9 mouse cellular contexts compared by ENCODE assay signal in genomic region chr2:152089078-152089477, GRCm38 (mm10). TPM values are rescaled to one million over a fixed set of nuclear protein-coding genes. Genes with fewer than 3 reads are reported as not detected.
DNase-seq lines count a peak whose midpoint lies in the region; ATAC-seq and TF ChIP-seq lines count a peak whose summit lies in the region.
"Had no signal": no experiment of that assay in that cellular context is flagged by ENCODE, and none has a peak within 500 bp of the region (broad histone marks: within the 10 kb centered on the region; RNA-seq: fewer than 3 reads in every experiment).

No protein-coding gene starts in this region.

- no peak overlapping the region for H3K27ac ChIP-seq in spleen, adult 2 months (ENCODE audit: insufficient read depth, low read length)
- no peak overlapping the region for H3K27ac ChIP-seq in liver, postnatal 0 days (ENCODE audit: low read depth)

- peaks cover 4% of the 10 kb centered on the region; the same call in 1 of the 2 replicates for H3K4me1 ChIP-seq in spleen, adult 2 months (ENCODE audit: control insufficient read depth, insufficient read depth, insufficient read length)
- peaks cover 7% of the 10 kb centered on the region for H3K4me1 ChIP-seq in liver, postnatal 0 days (ENCODE audit: insufficient read depth)

- intact Hi-C loops in gastrocnemius, postnatal 14 days (cut with DNase I; ENCODE audit: low total_unique reads) = loop anchor here (5.0 kb wide), 1 partner anchor 62 kb away; no protein-coding TSS in a partner anchor

- H3K9ac ChIP-seq in liver, postnatal 0 days (replicated peaks) = no peak overlapping the region

- no peak overlapping the region for H3K4me3 ChIP-seq in spleen, adult 2 months (ENCODE audit: extremely low read depth, insufficient read depth, insufficient read length)
- no peak overlapping the region for H3K4me3 ChIP-seq in liver, postnatal 0 days (ENCODE audit: low read depth, low read length)

- no peak for ATAC-seq in liver, postnatal 0 days

- H3K9me3 ChIP-seq in liver, postnatal 0 days (ENCODE audit: low read length) = no peaks in the 10 kb centered on the region

- no peak overlapping the region for H3K4me2 ChIP-seq in liver, postnatal 0 days (ENCODE audit: low read depth, low read length)

- TF ChIP-seq CTCF in spleen, adult 2 months (IDR thresholded peaks at IDR 0.05; ENCODE audit: extremely low read depth, insufficient read depth, insufficient read length, insufficient replicate concordance) = peak; percentile 43; the same call in 1 of the 2 replicates
- TF ChIP-seq CTCF in liver, postnatal 0 days (IDR thresholded peaks at IDR 0.05; ENCODE audit: low read depth) = peak; percentile 81

- TF ChIP-seq EP300 in liver, postnatal 0 days (IDR thresholded peaks at IDR 0.05; ENCODE audit: low read depth) = no peak

- no peaks in the 10 kb centered on the region for H3K36me3 ChIP-seq in spleen, adult 2 months (ENCODE audit: control insufficient read depth, insufficient read depth, low read length)
- no peaks in the 10 kb centered on the region for H3K36me3 ChIP-seq in liver, postnatal 0 days (replicated peaks; ENCODE audit: insufficient read depth, low read length)
- no peaks in the 10 kb centered on the region for H3K36me3 ChIP-seq in splenic B cell, adult 2 months (ENCODE audit: control insufficient read depth, insufficient read depth, low read length, poor library complexity, severe bottlenecking)

- peak; percentile 31 to 77 for DNase-seq in heart, adult 18-20 months
- DNase-seq in heart, adult 11 months = no peak
- no peak for DNase-seq in spleen, adult 2 months (ENCODE audit: low read depth in 1 of 2, low spot score in 2 of 2)
- no peak for DNase-seq in spleen, postnatal 4 days (ENCODE audit: low spot score in 2 of 2)
- DNase-seq in cerebellum, adult 18-20 months = peak; percentile 72 to 82
- DNase-seq in gastrocnemius, postnatal 14 days = peak; percentile 47
- DNase-seq in liver, postnatal 0 days = peak; percentile 59
- peak; percentile 44 for DNase-seq in splenic B cell, adult 2 months (ENCODE audit: low read depth, low spot score)

- H3K27me3 ChIP-seq in spleen, adult 2 months (ENCODE audit: control insufficient read depth, insufficient read depth, low read length) = peaks cover 9% of the 10 kb centered on the region; the same call in 1 of the 2 replicates
- peaks cover 39% of the 10 kb centered on the region for H3K27me3 ChIP-seq in liver, postnatal 0 days (ENCODE audit: insufficient read depth, low read length)
- H3K27me3 ChIP-seq in splenic B cell, adult 2 months (ENCODE audit: control insufficient read depth, insufficient read depth, low read length, poor library complexity, severe bottlenecking) = no peaks in the 10 kb centered on the region; the same call in 1 of the 2 replicates

- 7% methylated on average over 4 of the region's 4 CpGs for WGBS in spleen, adult 2 months
- WGBS in liver, postnatal 0 days (ENCODE audit: insufficient replicate concordance) = 5% methylated on average over 4 of the region's 4 CpGs

- TF ChIP-seq POLR2A in spleen, adult 2 months (IDR thresholded peaks at IDR 0.05; ENCODE audit: low read depth, low read length) = no peak

RNA-seq across cellular contexts. Expression of gene Scrt2, which starts 7.7 kb away (rescaled TPM):
- total RNA-seq in heart, adult 18-20 months (2021) = not detected
- not detected in 2 replicates for polyA plus RNA-seq in spleen, adult 2 months (2012; rRNA removed)
- under 1 TPM in 1 of 2 experiments, not detected in 1; 0.10 TPM for total RNA-seq in gastrocnemius, postnatal 14 days (2021)
- not detected in 2 replicates for polyA plus RNA-seq in liver, postnatal 0 days (2015; fragmentation: Nextera tagmentation; extraction: Ambion mirVana)
- polyA plus RNA-seq: heart, embryonic 16.5 days had no signal

RNA-seq across cellular contexts. Expression of gene Srxn1, which starts 16.2 kb away (rescaled TPM):
- 10 to 100 TPM; 18.8 to 20.3 TPM for total RNA-seq in heart, adult 18-20 months (2021)
- 13.3 and 15.2 TPM in 2 replicates for polyA plus RNA-seq in spleen, adult 2 months (2012; rRNA removed)
- 10 to 100 TPM in 1 of 2 experiments, 1 to 10 TPM in 1; 9.2 to 12.0 TPM for total RNA-seq in gastrocnemius, postnatal 14 days (2021)
- polyA plus RNA-seq in liver, postnatal 0 days (2015; fragmentation: Nextera tagmentation; extraction: Ambion mirVana) = 8.2 and 8.7 TPM in 2 replicates

RNA-seq across cellular contexts. Expression of gene Tcf15, which starts 54.3 kb away (rescaled TPM):
- total RNA-seq in heart, adult 18-20 months (2021) = 10 to 100 TPM; 16.4 to 18.9 TPM
- polyA plus RNA-seq in spleen, adult 2 months (2012; rRNA removed) = 0.56 and 0.79 TPM in 2 replicates
- 10 to 100 TPM; 18.4 to 20.4 TPM for total RNA-seq in gastrocnemius, postnatal 14 days (2021)
- 0.14 and 0.18 TPM in 2 replicates for polyA plus RNA-seq in liver, postnatal 0 days (2015; fragmentation: Nextera tagmentation; extraction: Ambion mirVana)

Comparison
In these comparisons a context has a peak if more than half of its experiments do, and no peak if none do; other contexts are left out.
1. DNase-seq: peak in heart, adult 18-20 months (2 of 2), cerebellum, adult 18-20 months (2 of 2), gastrocnemius, postnatal 14 days (single experiment), liver, postnatal 0 days (single experiment) and splenic B cell, adult 2 months (single experiment); none in heart, adult 11 months (single experiment), spleen, adult 2 months (0 of 2) and spleen, postnatal 4 days (0 of 2).